Mouse (Mus musculus): ENCODE measurements around the gene Zbtb38.

The Zbtb38 gene

GRCm38 (mm10) chr9:96636423-96637156, 116.0 kb downstream of the Zbtb38 start:
- no peak for DNase-seq

GRCm38 (mm10) chr9:96635899-96636298, 116.7 kb downstream of the Zbtb38 start:
- no peak for DNase-seq

- DNase-seq = no peak
These were observed 117.5 kb downstream of the Zbtb38 start for GRCm38 (mm10) chr9:96635176-96635575.

GRCm38 (mm10) chr9:96633771-96634170, 118.9 kb downstream of the Zbtb38 start:
- DNase-seq = no peak
